Mouse (Mus musculus) midbrain, embryonic 12.5 days (tissue): ENCODE measurements around the gene Cdc42ep3. TPM values are rescaled to one million over a fixed set of nuclear protein-coding genes. Genes with fewer than 3 reads are reported as not detected.

Experiments used
- ATAC-seq: fragments of 200-750 bp; cut with Nextera tagmentation; 2 replicates; pipeline ENCODE4 v1.8.0; 2017; ENCODE audit warnings: low read depth, moderate TSS enrichment, moderate library complexity; ENCODE audit not compliant: low FRiP score
- H3K27ac ChIP-seq: fragments of 300-500 bp; sonication (generic); replicated peaks from 2 replicates; pipeline ENCODE4 v1.5.1; 2016; ENCODE audit warnings: mild to moderate bottlenecking
- H3K27me3 ChIP-seq: fragments of 300-500 bp; sonication (generic); 2 replicates; pipeline ENCODE4 v1.6.1; 2016; ENCODE audit warnings: mild to moderate bottlenecking
- H3K36me3 ChIP-seq: fragments of 300-500 bp; sonication (generic); 2 replicates; pipeline ENCODE4 v1.6.1; 2016
- H3K4me1 ChIP-seq: fragments of 300-500 bp; sonication (generic); 2 replicates; pipeline ENCODE4 v1.6.1; 2016
- H3K4me2 ChIP-seq: fragments of 300-500 bp; sonication (generic); replicated peaks from 2 replicates; pipeline ENCODE4 v1.6.1; 2016; ENCODE audit warnings: mild to moderate bottlenecking, moderate library complexity
- H3K4me3 ChIP-seq: fragments of 300-500 bp; sonication (generic); 2 replicates; pipeline ENCODE4 v1.5.1; 2016; ENCODE audit warnings: mild to moderate bottlenecking
- H3K9ac ChIP-seq: fragments of 300-500 bp; sonication (generic); replicated peaks from 2 replicates; pipeline ENCODE4 v1.6.1; 2016; ENCODE audit warnings: mild to moderate bottlenecking, moderate library complexity
- H3K9me3 ChIP-seq: fragments of 300-500 bp; sonication (generic); 2 replicates; pipeline ENCODE4 v1.6.1; 2016; ENCODE audit warnings: mild to moderate bottlenecking
- WGBS: fragments of 180-500 bp; shearing (Covaris S2); methylation state at CpG from one replicate; pipeline ENCODE4 v1.1.7; 2016; 5-methylcytosine and 5-hydroxymethylcytosine counted together
- polyA plus RNA-seq: library from polyadenylated mRNA; unstranded; fragments of >200 nt; fragmentation: Nextera tagmentation; extraction: Ambion mirVana; gene quantifications from 2 replicates; pipeline ENCODE4 v1.2.1, GENCODE M21; 2016

The Cdc42ep3 gene
- polyA plus RNA-seq, 1 experiment from 2014 or later: 33.5 TPM

- no peaks in the 10 kb centered on the region for H3K36me3 ChIP-seq
- no peak overlapping the region for H3K4me3 ChIP-seq
- no peaks in the 10 kb centered on the region for H3K9me3 ChIP-seq
- H3K27me3 ChIP-seq: no peaks in the 10 kb centered on the region
- no peak overlapping the region for H3K4me2 ChIP-seq
- ATAC-seq: no peak
- H3K4me1 ChIP-seq: no peaks in the 10 kb centered on the region
- WGBS: 87% methylated on average over 1 of the region's 1 CpGs
- H3K27ac ChIP-seq: no peak overlapping the region
- H3K9ac ChIP-seq: no peak overlapping the region
These were observed 45.4 kb downstream of the Cdc42ep3 start for GRCm38 (mm10) chr17:79309506-79309905.

GRCm38 (mm10) chr17:79305644-79306043 lies 49.2 kb downstream of the Cdc42ep3 start:
- Histone ChIP-seq H3K4me2 (no peak overlapping the region), H3K9me3 (no peaks in the 10 kb centered on the region), H3K4me3 (no peak overlapping the region), H3K9ac (no peak overlapping the region), H3K27ac (no peak overlapping the region), H3K4me1 (no peaks in the 10 kb centered on the region), H3K36me3 (no peaks in the 10 kb centered on the region), H3K27me3 (no peaks in the 10 kb centered on the region)
- WGBS: 83% methylated on average over 7 of the region's 7 CpGs
- ATAC-seq: no peak

DNA sequence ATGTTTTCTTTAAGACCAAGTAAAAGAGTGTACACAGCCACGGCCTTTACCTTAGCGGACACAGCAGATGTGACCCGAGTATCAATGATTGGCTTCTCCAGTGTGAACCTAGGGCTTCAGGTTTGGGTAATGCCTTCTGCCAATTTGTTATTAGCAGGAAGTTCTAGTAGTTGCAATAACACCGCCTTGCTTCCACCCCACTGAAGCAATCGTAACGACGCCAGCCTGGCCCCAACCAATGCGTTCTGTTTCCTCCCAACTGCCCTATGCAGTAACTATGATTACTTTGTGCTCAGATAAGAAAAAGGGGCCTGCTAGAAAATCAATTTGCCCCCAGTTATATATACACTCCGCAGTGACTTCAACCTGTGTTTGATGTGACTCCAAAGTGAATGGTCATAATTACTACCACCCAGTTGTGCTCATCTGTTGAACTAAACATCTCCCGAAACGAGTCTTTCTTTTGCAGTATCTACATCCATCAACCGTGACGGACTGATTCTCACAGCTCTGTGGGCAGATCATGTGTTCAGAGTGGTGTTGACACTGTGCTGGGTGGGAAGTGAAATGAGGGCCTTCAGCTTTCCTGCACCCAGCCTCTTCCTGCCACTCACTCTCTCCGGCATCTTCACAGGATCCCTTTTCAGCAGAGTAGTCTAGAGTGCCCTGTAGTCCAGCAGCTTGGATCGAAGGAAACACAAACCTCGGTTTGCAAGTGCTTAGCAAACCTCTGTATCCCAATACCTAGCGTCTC lies 51.0 kb downstream of the Cdc42ep3 start:
- no peaks in the 10 kb centered on the region for H3K36me3 ChIP-seq
- 93% methylated on average over 17 of the region's 17 CpGs for WGBS
- no peaks in the 10 kb centered on the region for H3K9me3 ChIP-seq
- H3K9ac ChIP-seq: no peak overlapping the region
- H3K27me3 ChIP-seq: no peaks in the 10 kb centered on the region
- no peak overlapping the region for H3K27ac ChIP-seq
- H3K4me2 ChIP-seq: no peak overlapping the region
- no peak for ATAC-seq
- H3K4me3 ChIP-seq: no peak overlapping the region
- no peaks in the 10 kb centered on the region for H3K4me1 ChIP-seq

DNA sequence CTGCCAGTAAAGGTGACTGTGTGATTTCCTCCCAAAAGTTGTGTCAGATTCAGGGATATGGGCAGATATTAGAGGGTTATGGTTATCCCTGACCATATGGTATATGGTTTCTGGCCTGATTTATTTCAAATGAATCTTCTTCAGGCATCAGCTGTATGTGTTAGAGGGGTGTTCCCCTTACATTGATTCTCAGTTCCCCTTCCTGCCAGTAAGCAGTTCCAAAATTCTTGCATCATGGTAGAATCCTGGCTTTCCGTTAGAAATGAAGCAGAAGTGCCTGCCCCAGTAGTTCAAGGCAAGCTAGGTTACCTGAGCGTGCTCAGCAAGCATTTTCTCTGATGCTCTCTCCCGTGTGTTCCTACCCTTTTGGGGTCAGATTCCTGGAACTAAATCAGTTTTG lies 51.7 kb downstream of the Cdc42ep3 start:
- 94% methylated on average over 3 of the region's 3 CpGs for WGBS
- Histone ChIP-seq H3K4me1 (no peaks in the 10 kb centered on the region), H3K36me3 (no peaks in the 10 kb centered on the region), H3K9me3 (no peaks in the 10 kb centered on the region), H3K27ac (no peak overlapping the region), H3K4me2 (no peak overlapping the region), H3K9ac (no peak overlapping the region), H3K4me3 (no peak overlapping the region), H3K27me3 (no peaks in the 10 kb centered on the region)
- no peak for ATAC-seq

DNA sequence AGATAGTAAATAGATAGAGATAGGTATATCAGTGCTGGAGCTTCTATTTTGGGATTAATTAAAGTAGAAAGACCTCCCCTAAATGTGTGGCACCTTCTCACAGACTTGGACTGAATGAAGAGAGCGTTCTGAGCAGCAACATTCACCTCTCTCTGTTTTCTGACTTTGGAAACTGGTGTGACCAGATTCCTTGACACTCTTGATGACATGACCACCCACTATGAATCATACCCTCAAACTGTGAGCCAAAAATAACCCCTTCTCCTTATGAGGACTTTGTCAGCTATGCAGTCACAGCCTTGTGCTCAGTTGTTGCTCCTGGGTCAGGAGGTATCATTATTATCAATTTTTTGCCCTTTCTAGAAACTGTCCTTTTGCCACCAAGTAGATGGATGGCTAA lies 55.0 kb downstream of the Cdc42ep3 start:
- no peaks in the 10 kb centered on the region for H3K27me3 ChIP-seq
- H3K4me2 ChIP-seq: no peak overlapping the region
- no peak overlapping the region for H3K27ac ChIP-seq
- no peak overlapping the region for H3K4me3 ChIP-seq
- no peaks in the 10 kb centered on the region for H3K4me1 ChIP-seq
- no peak for ATAC-seq
- no peaks in the 10 kb centered on the region for H3K9me3 ChIP-seq
- WGBS: 89% methylated on average over 1 of the region's 1 CpGs
- no peak overlapping the region for H3K9ac ChIP-seq
- no peaks in the 10 kb centered on the region for H3K36me3 ChIP-seq

- no peaks in the 10 kb centered on the region for H3K36me3 ChIP-seq
- H3K4me2 ChIP-seq: no peak overlapping the region
- H3K4me3 ChIP-seq: no peak overlapping the region
- H3K9ac ChIP-seq: no peak overlapping the region
- no peaks in the 10 kb centered on the region for H3K9me3 ChIP-seq
- no peaks in the 10 kb centered on the region for H3K27me3 ChIP-seq
- H3K4me1 ChIP-seq: no peaks in the 10 kb centered on the region
- no peak for ATAC-seq
- no peak overlapping the region for H3K27ac ChIP-seq
These were observed 55.9 kb downstream of the Cdc42ep3 start for GRCm38 (mm10) chr17:79298968-79299367.

- Histone ChIP-seq H3K36me3 (no peaks in the 10 kb centered on the region), H3K27me3 (no peaks in the 10 kb centered on the region), H3K4me2 (no peak overlapping the region), H3K9me3 (no peaks in the 10 kb centered on the region), H3K9ac (no peak overlapping the region), H3K4me3 (no peak overlapping the region), H3K4me1 (no peaks in the 10 kb centered on the region), H3K27ac (no peak overlapping the region)
- 73% methylated on average over 4 of the region's 4 CpGs for WGBS
- no peak for ATAC-seq
These were observed 59.0 kb downstream of the Cdc42ep3 start for GRCm38 (mm10) chr17:79295926-79296325.

DNA sequence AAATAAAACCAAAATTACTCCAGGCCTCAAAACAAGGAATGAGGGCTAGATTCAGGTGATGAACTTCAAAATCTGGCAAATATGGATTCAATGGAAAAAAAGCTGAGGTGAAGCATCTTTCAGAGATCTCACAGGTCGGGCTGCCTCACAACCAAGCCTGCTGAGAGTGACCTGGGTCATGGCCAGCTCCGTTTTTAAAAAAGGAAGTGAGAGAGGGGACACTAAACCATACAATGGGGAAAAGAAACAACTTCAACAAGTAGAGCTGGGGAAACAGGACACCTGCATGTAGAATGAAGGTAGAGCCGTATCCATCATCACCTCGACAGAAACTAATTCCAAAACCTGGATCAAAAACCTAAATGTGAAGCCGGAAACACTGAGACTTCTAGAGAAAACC lies 63.2 kb downstream of the Cdc42ep3 start:
- no peak for ATAC-seq
- 85% methylated on average over 5 of the region's 5 CpGs for WGBS

GRCm38 (mm10) chr17:79290697-79291096 lies 64.2 kb downstream of the Cdc42ep3 start:
- no peaks in the 10 kb centered on the region for H3K4me1 ChIP-seq

More for the DNA sequence above, 63.2 kb downstream of the Cdc42ep3 start:
- Histone ChIP-seq H3K4me3 (no peak overlapping the region), H3K4me1 (no peaks in the 10 kb centered on the region), H3K27me3 (no peaks in the 10 kb centered on the region), H3K27ac (no peak overlapping the region), H3K9ac (no peak overlapping the region), H3K4me2 (no peak overlapping the region), H3K36me3 (no peaks in the 10 kb centered on the region), H3K9me3 (no peaks in the 10 kb centered on the region)

GRCm38 (mm10) chr17:79287302-79287701 lies 67.6 kb downstream of the Cdc42ep3 start:
- no peaks in the 10 kb centered on the region for H3K9me3 ChIP-seq
- no peak overlapping the region for H3K27ac ChIP-seq
- no peak for ATAC-seq
- H3K4me2 ChIP-seq: no peak overlapping the region
- no peak overlapping the region for H3K9ac ChIP-seq
- WGBS: 92% methylated on average over 13 of the region's 13 CpGs
- H3K4me1 ChIP-seq: peaks cover 3% of the 10 kb centered on the region; the same call in 1 of the 2 replicates
- no peaks in the 10 kb centered on the region for H3K36me3 ChIP-seq
- no peaks in the 10 kb centered on the region for H3K27me3 ChIP-seq
- H3K4me3 ChIP-seq: no peak overlapping the region

More at GRCm38 (mm10) chr17:79290697-79291096, 64.2 kb downstream of the Cdc42ep3 start:
- Histone ChIP-seq H3K9me3 (no peaks in the 10 kb centered on the region), H3K27me3 (no peaks in the 10 kb centered on the region), H3K9ac (no peak overlapping the region), H3K36me3 (no peaks in the 10 kb centered on the region), H3K27ac (no peak overlapping the region), H3K4me3 (no peak overlapping the region), H3K4me2 (no peak overlapping the region)
- ATAC-seq: no peak
- WGBS: 83% methylated on average over 2 of the region's 2 CpGs

DNA sequence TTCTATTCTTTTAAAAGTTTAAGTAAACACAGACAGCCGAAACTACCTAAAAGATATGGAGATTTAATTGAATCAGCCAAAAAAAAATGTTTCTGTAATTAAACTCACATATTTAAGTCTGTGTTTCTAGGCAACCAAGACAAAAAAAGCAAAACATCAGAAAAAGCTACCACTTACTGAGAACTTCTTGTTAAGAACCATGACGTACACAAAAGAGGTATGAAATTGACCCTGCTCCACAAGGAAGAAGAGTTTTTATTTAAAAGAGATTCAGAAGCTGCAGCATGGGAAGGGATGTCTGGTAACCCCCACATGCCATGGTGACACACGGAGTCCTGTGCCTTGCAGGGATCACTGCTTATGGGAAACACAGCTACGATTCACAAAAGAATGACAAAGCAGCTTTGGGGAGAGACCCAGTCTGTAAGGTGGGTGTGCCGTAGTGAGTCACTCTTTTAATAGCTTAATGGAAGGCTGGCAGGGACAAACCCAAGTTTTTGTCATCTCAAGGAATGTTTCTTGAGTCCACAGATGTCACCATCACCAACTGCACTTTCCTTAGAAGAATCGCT lies 69.8 kb downstream of the Cdc42ep3 start:
- peak; percentile 69; the same call in 1 of the 2 replicates for ATAC-seq
- Histone ChIP-seq H3K27me3 (no peaks in the 10 kb centered on the region), H3K4me3 (no peak overlapping the region), H3K9me3 (no peaks in the 10 kb centered on the region), H3K4me2 (no peak overlapping the region), H3K9ac (no peak overlapping the region), H3K4me1 (peaks cover 3% of the 10 kb centered on the region; the same call in 1 of the 2 replicates), H3K36me3 (no peaks in the 10 kb centered on the region), H3K27ac (no peak overlapping the region)
- WGBS: 35% methylated on average over 6 of the region's 6 CpGs
